Mouse (Mus musculus) ES-E14 (cell line): ENCODE results near the gene Sox13.

Experiments used
- CHD2 ChIP-seq: IDR thresholded peaks from 2 replicates; pipeline ENCODE4 v1.6.1; 2014; ENCODE audit warnings: mild to moderate bottlenecking, low read depth, low read length, inconsistent platforms
- HCFC1 ChIP-seq: IDR thresholded peaks from 2 replicates; pipeline ENCODE4 v1.6.1; 2012; ENCODE audit warnings: low read length, inconsistent platforms, borderline replicate concordance; ENCODE audit not compliant: insufficient read depth
- ZNF384 ChIP-seq: IDR thresholded peaks from 2 replicates; pipeline ENCODE4 v1.6.1; 2012; ENCODE audit warnings: low read depth, low read length, inconsistent platforms

DNA sequence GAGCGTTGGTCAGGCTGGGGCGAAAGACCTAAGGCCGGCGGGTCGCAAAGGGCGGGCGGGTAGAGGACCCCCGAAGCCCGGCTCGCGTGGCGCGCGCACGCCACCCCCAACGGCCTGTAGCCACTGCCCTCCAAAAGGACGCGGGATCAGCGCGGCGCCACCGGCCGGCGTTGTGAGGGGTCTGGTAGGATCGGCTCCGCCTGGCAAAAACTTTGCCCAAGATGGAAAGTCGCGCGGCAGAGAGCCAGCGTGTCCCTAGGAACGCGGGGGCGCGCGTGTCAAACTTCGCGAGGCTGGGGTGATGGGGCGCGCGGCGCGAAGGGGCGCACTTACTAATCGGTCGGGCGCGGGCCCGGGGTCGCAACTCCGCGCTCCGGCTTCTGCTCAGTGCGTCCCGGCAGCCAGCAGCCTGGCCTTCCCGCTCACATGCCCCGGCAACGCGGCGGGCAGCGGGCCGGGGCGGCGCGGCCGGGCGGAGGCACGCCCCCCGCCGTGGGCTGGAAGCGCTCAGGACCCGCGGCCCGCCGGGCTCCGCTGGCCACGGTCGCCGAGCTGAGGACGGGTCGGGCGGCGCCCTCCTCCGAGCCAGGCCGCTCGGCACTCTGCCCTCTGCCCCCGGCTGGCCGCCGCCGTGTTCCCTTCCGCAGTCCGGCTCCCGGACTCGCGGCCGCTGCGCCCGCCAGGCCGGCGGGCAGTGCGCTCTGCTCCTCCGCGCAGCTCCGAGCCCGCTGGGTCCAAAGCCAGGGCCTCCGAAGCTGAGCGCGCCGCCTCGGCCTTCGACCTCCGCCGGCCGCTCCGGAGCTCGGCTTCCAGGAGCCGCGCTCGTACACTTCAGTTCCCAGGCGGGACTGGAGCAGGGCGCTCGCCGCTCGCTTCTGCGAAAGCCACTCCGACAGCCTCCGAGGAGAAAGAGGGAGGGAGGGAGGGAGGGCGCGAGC lies at the start of gene Sox13:
- TF ChIP-seq ZNF384 (no peak), CHD2 (no peak), HCFC1 (no peak)
